Mouse (Mus musculus): ENCODE results near the gene Arhgef10l. TPM values are rescaled to one million over a fixed set of nuclear protein-coding genes. Genes with fewer than 3 reads are reported as not detected.

The Arhgef10l gene
- total and polyA plus RNA-seq, 3 experiments = 10.2 to 26.0 TPM; not detected in 1

GRCm38 (mm10) chr4:140709111-140709510 lies 43.3 kb upstream of the Arhgef10l start:
- no peak overlapping the region for H3K4me3 ChIP-seq (ENCODE audit: control insufficient read depth in 1 of 2, insufficient read depth in 1 of 2, low read depth in 2 of 2, low read length in 2 of 2)
- H3K4me1 ChIP-seq (ENCODE audit: control insufficient read depth in 1 of 2, insufficient read depth in 2 of 2, low read length in 2 of 2) = peaks cover 0 to 7% of the 10 kb centered on the region in 2 experiments; a peak in 1 of 4 replicates
- peaks cover 9 to 21% of the 10 kb centered on the region in 2 experiments for H3K36me3 ChIP-seq (ENCODE audit: control insufficient read depth in 1 of 2, insufficient read depth in 2 of 2, low read length in 2 of 2)

GRCm38 (mm10) chr4:140708297-140708927 lies 42.6 kb upstream of the Arhgef10l start:
- Histone ChIP-seq H3K27ac (ENCODE audit: control insufficient read depth, low read depth, low read length) (no peak overlapping the region), H3K79me2 (ENCODE audit: control insufficient read depth, insufficient read depth, low read length, poor library complexity) (peaks cover 50% of the 10 kb centered on the region), H3K9ac (ENCODE audit: control insufficient read depth, low read depth, low read length, poor library complexity, severe bottlenecking) (no peak overlapping the region), H3K9me3 (replicated peaks; ENCODE audit: insufficient read depth, low read length) (no peaks in the 10 kb centered on the region), H3K27me3 (ENCODE audit: control insufficient read depth in 1 of 2, insufficient read depth in 2 of 2, low read length in 2 of 2) (no peaks in the 10 kb centered on the region), H3K4me1 (ENCODE audit: control insufficient read depth in 1 of 2, insufficient read depth in 2 of 2, low read length in 2 of 2) (peaks cover 0 to 13% of the 10 kb centered on the region in 2 experiments; a peak in 2 of 4 replicates), H3K4me3 (ENCODE audit: control insufficient read depth in 1 of 2, insufficient read depth in 1 of 2, low read depth in 2 of 2, low read length in 2 of 2) (no peak overlapping the region), H3K36me3 (ENCODE audit: control insufficient read depth in 1 of 2, insufficient read depth in 2 of 2, low read length in 2 of 2) (peaks cover 13 to 20% of the 10 kb centered on the region in 2 experiments)
- TF ChIP-seq GABPA (IDR thresholded peaks at IDR 0.05; ENCODE audit: low read depth, low read length) (no peak), MYC (IDR thresholded peaks at IDR 0.05; ENCODE audit: low read depth, low read length) (no peak), MXI1 (IDR thresholded peaks at IDR 0.05; ENCODE audit: low read depth, low read length) (no peak), CTCF (IDR thresholded peaks at IDR 0.05 in 2 of 3, conservative IDR thresholded peaks at IDR 0.05 in 1 of 3; ENCODE audit: control insufficient read depth in 1 of 3, insufficient read depth in 1 of 3, low read depth in 2 of 3, low read length in 3 of 3, poor library complexity in 1 of 3, severe bottlenecking in 1 of 3) (no peak), MAZ (IDR thresholded peaks at IDR 0.05; ENCODE audit: low read depth, low read length) (no peak), TCF12 (IDR thresholded peaks at IDR 0.05; ENCODE audit: low read depth, low read length) (no peak), POLR2A (IDR thresholded peaks at IDR 0.05; ENCODE audit: control insufficient read depth in 1 of 2, insufficient read depth in 1 of 2, low read depth in 1 of 2, low read length in 2 of 2, poor library complexity in 1 of 2) (no peak), GATA1 (IDR thresholded peaks at IDR 0.05; ENCODE audit: low read depth, low read length) (no peak), MYB (IDR thresholded peaks at IDR 0.05; ENCODE audit: low read depth, low read length) (no peak), USF1 (IDR thresholded peaks at IDR 0.05; ENCODE audit: low read depth, low read length) (no peak), ZMIZ1 (IDR thresholded peaks at IDR 0.05; ENCODE audit: low read depth, low read length) (no peak), POLR2AphosphoS5 (IDR thresholded peaks at IDR 0.05; ENCODE audit: borderline replicate concordance, low read depth, low read length) (no peak), ZC3H11A (IDR thresholded peaks at IDR 0.05; ENCODE audit: low read depth, low read length) (no peak), CHD1 (IDR thresholded peaks at IDR 0.05; ENCODE audit: low read depth, low read length) (no peak), SIN3A (IDR thresholded peaks at IDR 0.05; ENCODE audit: low read length) (no peak), ETS1 (IDR thresholded peaks at IDR 0.05; ENCODE audit: low read depth, low read length) (no peak), ZKSCAN1 (IDR thresholded peaks at IDR 0.05; ENCODE audit: low read depth, low read length) (no peak), POLR2AphosphoS2 (IDR thresholded peaks at IDR 0.05; ENCODE audit: low read length) (no peak), JUND (IDR thresholded peaks at IDR 0.05; ENCODE audit: low read depth, low read length) (no peak), RAD21 (IDR thresholded peaks at IDR 0.05; ENCODE audit: low read depth, low read length) (no peak)
- DNase-seq (ENCODE audit: low read depth, low spot score) = peak; percentile 6

More at GRCm38 (mm10) chr4:140709111-140709510, 43.3 kb upstream of the Arhgef10l start:
- Histone ChIP-seq H3K79me2 (ENCODE audit: control insufficient read depth, insufficient read depth, low read length, poor library complexity) (peaks cover 43% of the 10 kb centered on the region), H3K9ac (ENCODE audit: control insufficient read depth, low read depth, low read length, poor library complexity, severe bottlenecking) (no peak overlapping the region), H3K9me3 (replicated peaks; ENCODE audit: insufficient read depth, low read length) (no peaks in the 10 kb centered on the region), H3K27me3 (ENCODE audit: control insufficient read depth in 1 of 2, insufficient read depth in 2 of 2, low read length in 2 of 2) (no peaks in the 10 kb centered on the region), H3K27ac (ENCODE audit: control insufficient read depth, low read depth, low read length) (no peak overlapping the region)
- DNase-seq (ENCODE audit: low read depth, low spot score) = no peak
- TF ChIP-seq RCOR1 (IDR thresholded peaks at IDR 0.05; ENCODE audit: low read depth, low read length) = no peak
- no peak for TF ChIP-seq GABPA (IDR thresholded peaks at IDR 0.05; ENCODE audit: low read depth, low read length)
- TF ChIP-seq JUND (IDR thresholded peaks at IDR 0.05; ENCODE audit: low read depth, low read length) = no peak
- no peak for TF ChIP-seq POLR2AphosphoS2 (IDR thresholded peaks at IDR 0.05; ENCODE audit: low read length)
- no peak for TF ChIP-seq CHD1 (IDR thresholded peaks at IDR 0.05; ENCODE audit: low read depth, low read length)
- no peak for TF ChIP-seq TCF12 (IDR thresholded peaks at IDR 0.05; ENCODE audit: low read depth, low read length)
- no peak for TF ChIP-seq POLR2AphosphoS5 (IDR thresholded peaks at IDR 0.05; ENCODE audit: borderline replicate concordance, low read depth, low read length)
- TF ChIP-seq SMC3 (IDR thresholded peaks at IDR 0.05; ENCODE audit: low read depth, low read length) = no peak
- TF ChIP-seq MYB (IDR thresholded peaks at IDR 0.05; ENCODE audit: low read depth, low read length) = no peak
- TF ChIP-seq MYC (IDR thresholded peaks at IDR 0.05; ENCODE audit: low read depth, low read length) = no peak
- TF ChIP-seq ZC3H11A (IDR thresholded peaks at IDR 0.05; ENCODE audit: low read depth, low read length) = no peak
- TF ChIP-seq MAZ (IDR thresholded peaks at IDR 0.05; ENCODE audit: low read depth, low read length) = no peak
- TF ChIP-seq CHD2 (IDR thresholded peaks at IDR 0.05; ENCODE audit: low read length) = no peak
- TF ChIP-seq CTCF (IDR thresholded peaks at IDR 0.05 in 2 of 3, conservative IDR thresholded peaks at IDR 0.05 in 1 of 3; ENCODE audit: control insufficient read depth in 1 of 3, insufficient read depth in 1 of 3, low read depth in 2 of 3, low read length in 3 of 3, poor library complexity in 1 of 3, severe bottlenecking in 1 of 3) = no peak
- TF ChIP-seq MEF2A (IDR thresholded peaks at IDR 0.05; ENCODE audit: extremely low read depth, insufficient replicate concordance, low read depth, low read length, poor library complexity, severe bottlenecking) = no peak
- no peak for TF ChIP-seq RAD21 (IDR thresholded peaks at IDR 0.05; ENCODE audit: low read depth, low read length)
- no peak for TF ChIP-seq NRF1 (IDR thresholded peaks at IDR 0.05; ENCODE audit: insufficient read depth, low read depth, low read length, poor library complexity, severe bottlenecking)
- TF ChIP-seq UBTF (IDR thresholded peaks at IDR 0.05; ENCODE audit: borderline replicate concordance, insufficient read depth, low read depth, low read length) = no peak
- no peak for TF ChIP-seq KAT2A (conservative IDR thresholded peaks at IDR 0.05; ENCODE audit: low read depth, low read length)
- no peak for TF ChIP-seq ZKSCAN1 (IDR thresholded peaks at IDR 0.05; ENCODE audit: low read depth, low read length)
